In genomic region chr2:33346749-33347148, GRCm38 (mm10) we compare ENCODE assay signal across 18 mouse cellular contexts. TPM values are rescaled to one million over a fixed set of nuclear protein-coding genes. Genes with fewer than 3 reads are reported as not detected.
A peak's percentile ranks its signal among the peaks of the same experiment; 100 is the strongest.
DNase-seq lines count a peak whose midpoint lies in the region; ATAC-seq and TF ChIP-seq lines count a peak whose summit lies in the region.
"Had no signal": no experiment of that assay in that cellular context is flagged by ENCODE, and none has a peak within 500 bp of the region (broad histone marks: within the 10 kb centered on the region; RNA-seq: fewer than 3 reads in every experiment).

No protein-coding gene starts in this region.

- peak; percentile 91 for DNase-seq in heart, adult 11 months
- peak; percentile 71 for DNase-seq in midbrain, embryonic 11.5 days (ENCODE audit: low spot score, missing footprints)
- no peak for DNase-seq in midbrain, embryonic 10.5 days (ENCODE audit: low spot score)
- DNase-seq in embryo, embryonic 10 days (ENCODE audit: low spot score): no peak
- DNase-seq: cerebellum, adult 8-10 months; gastrocnemius, postnatal 36 days; kidney, adult 2 months; kidney, postnatal 10 days; liver, embryonic 13.5 days; lung, embryonic 14.5 days; lung, postnatal 4 days; thymus, adult 2 months had no signal

- TF ChIP-seq CTCF in olfactory bulb, adult 2 months (IDR thresholded peaks at IDR 0.05; ENCODE audit: insufficient read depth, low read depth, low read length): no peak

- no peak overlapping the region for H3K4me3 ChIP-seq in heart, embryonic 12.5 days
- no peak overlapping the region for H3K4me3 ChIP-seq in midbrain, embryonic 11.5 days (ENCODE audit: low read depth, low read length)
- no peak overlapping the region for H3K4me3 ChIP-seq in midbrain, embryonic 10.5 days
- no peak overlapping the region for H3K4me3 ChIP-seq in olfactory bulb, adult 2 months (ENCODE audit: insufficient read depth, low read depth, low read length)
- H3K4me3 ChIP-seq: embryonic facial prominence, embryonic 13.5 days; heart, embryonic 13.5 days; liver, embryonic 13.5 days; midbrain, embryonic 12.5 days had no signal

- no peak overlapping the region for H3K9ac ChIP-seq in heart, embryonic 12.5 days
- H3K9ac ChIP-seq in midbrain, embryonic 11.5 days (ENCODE audit: low read length): no peak overlapping the region
- H3K9ac ChIP-seq: embryonic facial prominence, embryonic 13.5 days; liver, embryonic 13.5 days; lung, embryonic 14.5 days; midbrain, embryonic 12.5 days had no signal

- ATAC-seq in heart, embryonic 12.5 days (ENCODE audit: insufficient number of reproducible peaks, low FRiP score): no peak
- no peak for ATAC-seq in midbrain, embryonic 11.5 days (ENCODE audit: low FRiP score)
- ATAC-seq in granulocyte monocyte progenitor cell, adult 5-6 weeks (replicated peaks; ENCODE audit: poor library complexity, severe bottlenecking): peak; percentile 47

- no peaks in the 10 kb centered on the region for H3K9me3 ChIP-seq in heart, embryonic 12.5 days (replicated peaks)
- no peaks in the 10 kb centered on the region for H3K9me3 ChIP-seq in midbrain, embryonic 11.5 days (ENCODE audit: control insufficient read depth, low read length)
- H3K9me3 ChIP-seq in midbrain, embryonic 10.5 days (replicated peaks): no peaks in the 10 kb centered on the region
- H3K9me3 ChIP-seq: embryonic facial prominence, embryonic 13.5 days; heart, embryonic 13.5 days; liver, embryonic 13.5 days; midbrain, embryonic 12.5 days had no signal

- WGBS in heart, embryonic 12.5 days: 68% methylated on average over 5 of the region's 5 CpGs
- WGBS in midbrain, embryonic 11.5 days: 86% methylated on average over 5 of the region's 5 CpGs
- 91% methylated on average over 5 of the region's 5 CpGs for WGBS in midbrain, embryonic 10.5 days
- WGBS in olfactory bulb, adult 2 months: 51% methylated on average over 5 of the region's 5 CpGs

- no peaks in the 10 kb centered on the region for H3K36me3 ChIP-seq in heart, embryonic 12.5 days
- no peaks in the 10 kb centered on the region for H3K36me3 ChIP-seq in midbrain, embryonic 11.5 days (ENCODE audit: control insufficient read depth, insufficient read depth, low read length)
- H3K36me3 ChIP-seq in midbrain, embryonic 10.5 days: no peaks in the 10 kb centered on the region
- H3K36me3 ChIP-seq: embryonic facial prominence, embryonic 13.5 days; heart, embryonic 13.5 days; liver, embryonic 13.5 days; midbrain, embryonic 12.5 days had no signal

- H3K27me3 ChIP-seq in heart, embryonic 12.5 days (replicated peaks): no peaks in the 10 kb centered on the region
- H3K27me3 ChIP-seq in midbrain, embryonic 11.5 days (ENCODE audit: control insufficient read depth, insufficient read depth, low read length): no peaks in the 10 kb centered on the region
- 0 out of 2 replicates have a peak, but pooled peaks cover 5% of the 10 kb centered on the region for H3K27me3 ChIP-seq in midbrain, embryonic 10.5 days (ENCODE audit: low read depth, poor library complexity, severe bottlenecking)
- H3K27me3 ChIP-seq: embryonic facial prominence, embryonic 13.5 days; heart, embryonic 13.5 days; liver, embryonic 13.5 days had no signal

- H3K27ac ChIP-seq in heart, embryonic 12.5 days (ENCODE audit: poor library complexity, severe bottlenecking): no peak overlapping the region
- no peak overlapping the region for H3K27ac ChIP-seq in midbrain, embryonic 11.5 days (ENCODE audit: low read depth, low read length)
- no peak overlapping the region for H3K27ac ChIP-seq in midbrain, embryonic 10.5 days (replicated peaks)
- H3K27ac ChIP-seq in olfactory bulb, adult 2 months (ENCODE audit: insufficient read depth, low read depth, low read length): peak overlapping the region; percentile 6; the same call in 1 of the 2 replicates
- H3K27ac ChIP-seq: embryonic facial prominence, embryonic 13.5 days; liver, embryonic 13.5 days; midbrain, embryonic 12.5 days had no signal

- no peak for TF ChIP-seq POLR2A in olfactory bulb, adult 2 months (IDR thresholded peaks at IDR 0.05; ENCODE audit: insufficient read depth, low read depth, low read length)

- H3K4me1 ChIP-seq in heart, embryonic 12.5 days (replicated peaks): peaks cover 52% of the 10 kb centered on the region
- H3K4me1 ChIP-seq in midbrain, embryonic 11.5 days (ENCODE audit: control insufficient read depth, insufficient read depth, low read length): peaks cover 10% of the 10 kb centered on the region
- H3K4me1 ChIP-seq in midbrain, embryonic 10.5 days: peaks cover 45% of the 10 kb centered on the region
- H3K4me1 ChIP-seq in olfactory bulb, adult 2 months (ENCODE audit: control insufficient read depth, insufficient read depth, low read length): peaks cover 49% of the 10 kb centered on the region
- H3K4me1 ChIP-seq: liver, embryonic 13.5 days had no signal

- H3K4me2 ChIP-seq in heart, embryonic 12.5 days: no peak overlapping the region
- no peak overlapping the region for H3K4me2 ChIP-seq in midbrain, embryonic 11.5 days
- H3K4me2 ChIP-seq: embryonic facial prominence, embryonic 13.5 days; heart, embryonic 13.5 days; liver, embryonic 13.5 days; lung, embryonic 14.5 days; midbrain, embryonic 12.5 days had no signal

RNA-seq across cellular contexts. Expression of gene Ralgps1, which starts 24.5 kb away (rescaled TPM):
- 5.4 and 6.3 TPM in 2 replicates for polyA plus RNA-seq in heart, embryonic 12.5 days (2016; fragmentation: Nextera tagmentation; extraction: Ambion mirVana)
- 13.5 and 13.8 TPM in 2 replicates for polyA plus RNA-seq in midbrain, embryonic 11.5 days (2014; fragmentation: Nextera tagmentation; extraction: Ambion mirVana)
- 6.9 and 11.4 TPM in 2 replicates for polyA plus RNA-seq in midbrain, embryonic 10.5 days (2016; fragmentation: Nextera tagmentation; extraction: Ambion mirVana)
- 3.5 and 3.7 TPM in 2 replicates for total RNA-seq in granulocyte monocyte progenitor cell, adult 5-6 weeks (2014; fragmentation: Nextera tagmentation)
- 0.15 and 0.60 TPM in 2 replicates for total RNA-seq in granulocyte monocyte progenitor cell, adult 5-6 weeks (2017)
- not detected in 2 replicates for polyA plus RNA-seq in olfactory bulb, adult 2 months (2012; ENCODE audit: insufficient read depth, insufficient read length, low replicate concordance, missing spikeins)

Comparison
In these comparisons a context has a peak if more than half of its experiments do, and no peak if none do; other contexts are left out.
1. DNase-seq: peak in heart, adult 11 months (single experiment) and midbrain, embryonic 11.5 days (single experiment); none in midbrain, embryonic 10.5 days (single experiment) and embryo, embryonic 10 days (single experiment).